Mouse (Mus musculus): Measurements from ENCODE around the gene Mtch1.
"Not testable (repeated sequence)": the region's sequence is repeated elsewhere in the genome, so short reads cannot be mapped to it uniquely, and the experiment has no call there.

Gene Mtch1

DNA sequence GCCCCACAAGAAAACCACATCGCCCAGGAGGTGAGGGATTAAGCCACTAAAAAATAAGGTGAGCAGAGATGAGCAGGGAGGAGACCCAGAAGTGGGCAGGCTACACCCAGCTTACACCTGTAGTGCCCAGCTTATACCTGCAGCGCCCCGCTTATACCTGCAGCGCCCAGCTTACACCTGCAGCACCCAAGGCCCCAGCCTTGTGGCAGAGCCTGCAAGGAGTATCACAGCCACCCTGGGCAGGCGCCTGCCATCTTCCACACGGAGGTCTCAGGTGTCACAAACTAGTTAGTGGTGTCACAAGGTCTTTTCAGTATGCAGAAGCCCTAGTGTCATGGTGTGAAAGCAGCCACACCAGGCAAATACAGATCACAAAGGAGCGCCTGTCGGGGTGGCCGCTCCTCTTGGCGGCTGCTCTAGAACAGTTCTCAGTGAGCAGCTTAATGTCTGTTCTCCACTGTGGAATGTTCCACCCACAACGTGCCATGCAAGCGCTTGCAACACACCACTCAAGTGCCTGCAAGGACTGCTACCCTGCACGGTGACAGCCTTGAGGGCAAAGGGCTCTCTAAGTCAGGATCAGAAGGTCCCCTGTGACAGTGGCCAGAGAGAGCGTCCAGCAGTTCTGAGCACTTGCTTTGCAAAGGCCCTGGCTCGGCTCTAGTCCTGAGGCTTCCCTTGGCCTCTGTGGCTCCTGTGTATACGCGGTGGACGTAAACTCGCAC is 11.3 kb downstream of the Mtch1 start:
- DNase-seq (ENCODE audit: low spot score in 2 of 2) = no peak

DNA sequence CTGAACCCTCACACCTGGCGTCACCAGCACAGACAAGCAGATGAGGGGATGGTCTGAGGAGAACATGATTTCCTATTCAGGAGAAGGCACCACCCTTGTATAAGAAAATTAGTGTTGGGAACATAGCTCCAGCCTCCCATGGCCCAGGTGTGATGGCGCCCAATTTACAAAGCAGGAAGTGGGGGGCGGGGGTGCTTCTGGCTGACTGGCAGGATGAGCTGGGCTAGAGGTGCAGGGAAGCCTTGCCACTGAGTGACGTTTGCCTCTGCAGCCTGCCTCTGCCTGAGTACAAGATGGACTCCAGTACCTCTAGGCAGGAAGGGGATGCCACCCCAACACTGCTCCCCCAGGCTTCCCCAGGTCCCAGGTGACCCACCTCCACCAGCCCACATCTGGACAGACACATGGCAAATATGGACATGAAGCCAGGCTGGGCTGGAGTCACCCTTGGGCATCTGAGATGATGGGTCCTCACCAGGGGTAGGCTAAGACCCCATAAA is 15.5 kb downstream of the Mtch1 start:
- DNase-seq (ENCODE audit: low spot score in 2 of 2) = no peak

DNA sequence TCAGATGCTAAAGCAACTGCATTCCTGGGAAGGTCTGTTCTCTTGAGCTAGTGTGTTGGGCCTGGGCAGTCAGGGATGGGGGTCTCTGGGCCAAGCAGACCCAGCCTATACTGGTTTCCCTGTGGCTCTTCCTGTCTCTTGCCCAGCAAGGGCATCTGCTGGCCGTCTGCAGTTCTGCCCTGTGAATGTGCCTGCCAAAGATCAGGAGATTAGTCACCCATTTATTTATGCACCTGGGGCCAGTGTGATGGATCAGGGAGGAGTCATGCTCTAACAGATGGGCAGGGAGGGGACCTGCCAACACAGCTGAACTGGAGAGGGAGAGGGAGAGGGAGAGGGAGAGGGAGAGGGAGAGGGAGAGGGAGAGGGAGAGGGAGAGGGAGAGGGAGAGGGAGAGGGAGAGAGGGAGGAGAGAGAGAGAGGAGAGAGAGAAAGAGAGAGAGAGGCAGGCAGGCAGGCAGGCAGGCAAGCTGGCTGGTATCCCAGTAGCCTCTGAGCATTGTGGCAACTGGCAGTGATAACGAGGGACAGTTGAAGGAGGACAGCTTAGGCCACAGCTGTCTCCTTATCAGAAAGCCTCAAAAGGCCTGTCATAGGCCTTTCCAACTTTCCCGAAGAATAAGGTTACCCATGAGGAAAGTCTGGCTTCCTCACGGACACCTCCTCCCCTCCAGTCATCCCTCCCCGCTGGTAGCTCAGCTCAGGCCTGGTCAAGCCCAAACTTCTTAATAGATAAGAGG is 16.9 kb downstream of the Mtch1 start:
- DNase-seq (ENCODE audit: low spot score in 2 of 2) = no peak

DNA sequence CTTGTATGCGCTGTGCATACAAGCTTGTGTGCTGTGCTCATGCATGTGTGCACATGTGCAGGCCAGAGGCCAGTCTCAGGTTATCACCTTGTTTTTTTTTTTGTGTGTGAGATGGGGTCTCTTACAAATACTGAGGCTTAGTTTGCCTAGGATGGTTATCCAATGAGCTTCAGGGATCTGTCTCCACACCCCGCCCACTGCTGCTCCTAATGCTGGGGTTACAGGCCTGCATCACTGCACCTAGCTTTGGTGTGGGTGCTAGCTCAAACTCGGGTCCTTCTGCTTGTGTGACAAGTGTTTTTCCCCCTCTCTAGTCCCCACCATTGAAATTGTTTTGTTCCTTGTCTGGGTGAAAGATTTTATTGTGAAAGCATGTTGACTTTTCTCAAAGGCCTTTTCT is 17.5 kb downstream of the Mtch1 start:
- no peak for DNase-seq (ENCODE audit: low spot score in 2 of 2)

DNA sequence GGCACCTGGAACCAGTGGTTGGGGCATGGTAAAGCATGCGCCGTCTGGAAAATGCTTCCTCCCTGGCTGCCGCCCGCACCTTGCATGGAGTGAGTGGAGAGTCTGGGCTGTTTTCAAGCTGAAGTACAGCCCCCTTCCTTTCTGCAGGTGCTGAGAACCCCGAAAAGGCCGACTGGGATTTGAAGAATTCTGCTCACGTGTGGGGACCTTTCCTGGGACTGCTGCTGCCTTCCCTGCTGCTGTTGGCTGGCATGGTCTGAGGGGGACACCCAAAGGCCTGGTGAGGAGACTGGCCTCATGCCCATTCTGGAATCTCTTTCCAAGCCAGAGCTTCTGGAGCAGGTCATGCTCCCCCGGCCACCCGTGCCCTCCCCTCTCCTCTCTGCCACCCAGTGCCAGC is 20.0 kb downstream of the Mtch1 start:
- no peak for DNase-seq (ENCODE audit: low spot score in 2 of 2)

DNA sequence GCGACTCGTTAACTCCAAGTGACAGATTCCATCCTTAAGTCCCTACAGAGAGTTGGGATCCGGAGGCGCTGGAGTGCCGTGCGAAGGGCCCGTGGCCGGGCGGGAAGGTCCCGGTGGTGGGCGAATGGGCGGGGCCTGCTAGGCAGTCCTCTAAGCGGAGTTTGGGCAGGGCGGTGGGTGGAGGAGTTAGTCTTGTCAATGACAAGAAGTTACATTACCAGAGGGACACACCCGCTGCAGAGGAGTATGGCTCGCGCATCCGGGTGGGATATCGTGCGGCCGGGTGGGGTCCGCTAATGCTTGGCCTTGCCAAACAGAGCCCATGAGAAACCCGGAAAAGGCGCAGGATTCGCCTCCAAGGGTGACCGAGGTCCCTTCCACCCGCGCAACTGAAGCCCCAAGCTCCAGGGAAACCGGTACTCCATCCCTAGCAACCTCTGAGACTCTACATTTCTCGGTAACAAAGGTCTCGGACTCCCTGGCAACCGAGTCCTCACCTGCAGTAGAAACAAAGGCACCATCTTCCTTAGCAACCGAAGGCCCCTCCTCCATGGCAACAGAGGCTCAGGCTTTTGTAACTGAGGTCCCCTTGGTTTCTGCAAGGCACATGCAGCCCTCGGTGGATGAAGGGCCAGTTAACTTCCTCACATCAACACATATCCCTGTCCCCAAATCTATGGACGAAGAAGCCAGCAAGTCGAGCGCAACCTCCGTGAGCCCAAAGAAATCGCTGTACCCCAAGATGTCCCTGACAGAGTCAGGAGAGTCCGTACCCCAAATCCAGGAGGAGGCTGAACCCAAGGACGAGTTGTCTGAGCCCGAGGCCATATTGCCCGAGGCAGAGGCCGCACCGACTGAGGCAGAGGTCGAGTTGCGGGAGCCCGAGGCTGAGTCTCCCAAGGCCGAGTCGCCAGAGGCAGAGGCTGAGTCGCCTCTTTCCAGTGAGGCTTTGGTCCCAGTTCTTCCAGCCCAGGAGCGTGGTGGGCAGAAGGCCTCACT is 20.9 kb downstream of the Mtch1 start:
- DNase-seq (ENCODE audit: low spot score in 2 of 2) = no peak

DNA sequence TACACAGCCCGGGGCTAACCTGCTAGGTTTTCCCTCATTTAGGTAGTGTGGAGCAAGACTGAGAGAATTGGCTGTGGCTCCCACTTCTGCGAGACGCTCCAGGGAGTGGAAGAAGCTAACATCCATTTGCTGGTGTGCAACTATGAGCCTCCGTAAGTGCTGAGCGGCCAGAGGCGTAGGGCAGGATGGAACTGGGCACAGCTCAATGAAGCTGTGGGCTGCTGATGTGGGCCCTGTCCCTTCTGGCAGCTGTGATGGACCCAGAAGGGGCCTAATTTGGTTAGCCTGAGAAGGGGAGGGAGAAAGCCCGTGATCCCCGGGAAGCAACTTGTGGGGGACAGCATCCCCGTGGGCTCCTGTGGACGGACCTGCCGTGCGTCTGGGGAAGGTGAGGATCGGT is 21.9 kb downstream of the Mtch1 start:
- no peak for DNase-seq (ENCODE audit: low spot score in 2 of 2)

DNA sequence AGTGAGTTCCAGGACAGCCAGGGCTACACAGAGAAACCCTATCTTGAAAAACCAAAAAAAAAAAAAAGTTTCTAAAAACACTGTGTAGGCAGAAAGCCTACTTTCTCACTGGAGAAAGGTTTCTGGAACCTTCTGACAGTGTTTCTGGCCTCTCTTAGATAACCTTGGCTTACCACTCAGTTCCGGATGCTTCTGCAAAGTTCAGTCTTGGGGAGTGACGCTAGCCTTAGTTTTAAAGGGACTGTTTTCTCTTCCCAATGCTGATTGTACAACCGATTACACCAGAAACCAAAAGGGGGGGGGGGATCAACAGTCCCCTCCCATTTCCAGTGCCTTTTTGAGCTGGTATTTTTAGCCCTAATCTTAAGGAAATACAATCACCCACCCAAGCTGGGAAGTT is 24.1 kb downstream of the Mtch1 start:
- no peak for DNase-seq (ENCODE audit: low spot score in 2 of 2)

DNA sequence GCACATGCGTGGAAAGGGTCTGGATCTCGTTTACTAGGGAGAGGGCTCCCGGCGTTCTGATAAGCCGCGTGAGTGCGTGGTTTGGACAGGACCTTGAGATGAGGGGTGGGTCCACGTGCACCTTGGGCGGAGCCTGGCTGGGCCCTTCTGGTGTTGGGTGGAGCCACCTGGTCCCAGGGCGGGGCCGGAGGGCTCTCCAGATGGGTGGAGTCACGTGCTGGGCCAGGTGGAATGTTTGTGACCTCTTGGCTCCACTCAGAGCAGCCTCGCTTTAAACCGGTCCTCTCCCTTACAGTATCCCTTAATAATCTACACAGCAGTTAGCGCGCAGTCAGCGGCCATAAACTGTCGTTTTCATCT is 25.2 kb downstream of the Mtch1 start:
- DNase-seq (ENCODE audit: low spot score in 2 of 2) = no peak

DNA sequence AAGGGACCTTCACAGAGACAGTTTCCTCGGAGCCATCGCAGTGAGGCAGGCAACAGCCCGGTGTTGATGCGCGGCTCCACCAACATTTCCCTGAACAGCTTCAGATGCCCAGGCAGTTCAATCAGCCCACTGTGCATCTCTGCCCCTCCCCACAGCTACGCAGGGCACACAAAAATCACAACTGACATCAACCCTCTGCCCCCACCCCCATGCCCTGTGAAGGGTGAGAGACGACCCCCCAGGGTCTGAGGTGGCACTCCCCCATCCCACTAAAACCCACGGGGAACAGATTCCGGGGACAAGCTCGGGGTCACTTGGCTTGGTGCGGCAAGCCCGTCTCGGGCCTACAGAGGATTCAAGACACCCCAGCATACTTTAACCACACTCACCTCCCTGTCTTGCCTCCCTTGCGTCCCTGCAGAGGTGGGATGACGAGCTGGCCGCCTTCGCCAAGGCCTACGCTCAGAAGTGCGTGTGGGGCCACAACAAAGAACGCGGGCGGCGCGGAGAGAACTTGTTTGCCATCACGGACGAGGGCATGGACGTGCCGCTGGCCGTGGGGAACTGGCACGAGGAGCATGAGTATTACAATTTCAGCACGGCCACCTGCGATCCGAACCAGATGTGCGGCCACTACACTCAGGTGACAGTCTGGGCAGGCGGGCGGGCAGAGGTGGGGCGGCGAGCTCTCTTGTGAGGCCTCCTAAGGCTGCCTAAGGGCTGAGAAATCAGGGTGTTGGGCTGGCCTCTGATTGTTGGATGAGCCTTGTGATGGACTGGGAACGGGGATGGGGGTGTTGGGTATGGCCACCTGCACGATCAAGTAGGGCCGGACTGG is 25.8 kb downstream of the Mtch1 start:
- DNase-seq (ENCODE audit: low spot score in 2 of 2) = no peak

DNA sequence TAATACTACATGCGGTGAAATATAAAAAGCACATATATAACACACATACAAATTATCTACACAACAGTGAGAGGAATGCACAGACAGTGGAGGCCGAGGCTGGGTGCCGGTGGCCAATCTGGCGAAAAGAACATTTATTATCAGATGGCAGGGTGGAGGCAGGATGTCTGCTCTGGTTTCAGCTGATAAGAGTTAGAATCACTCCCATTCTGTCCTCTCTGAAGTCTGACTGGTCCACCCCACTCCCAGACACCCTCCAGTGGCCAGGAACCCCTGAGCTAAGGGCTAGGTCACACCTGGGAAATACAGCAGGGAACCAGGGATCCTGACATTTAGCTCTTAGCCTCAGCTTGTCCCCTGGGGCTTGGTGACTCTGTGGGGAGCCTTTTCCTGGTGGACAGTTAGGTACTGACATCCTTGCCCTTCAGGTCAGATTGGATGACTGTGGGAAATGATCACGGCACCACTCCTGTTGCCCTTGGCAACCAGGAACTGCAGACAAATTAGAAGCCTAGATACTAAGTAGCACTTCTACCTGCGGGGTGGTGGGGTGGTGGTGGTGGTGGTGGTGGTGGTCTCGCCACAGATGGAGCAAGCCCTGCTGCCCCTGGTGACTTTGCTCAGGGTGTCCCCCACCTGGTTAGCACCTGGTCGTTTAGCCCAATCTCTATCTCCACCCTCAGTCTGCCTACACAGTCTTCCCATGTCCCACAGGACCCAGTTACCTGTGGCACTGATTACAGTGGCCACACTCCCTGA is 27.7 kb downstream of the Mtch1 start:
- DNase-seq (ENCODE audit: low spot score in 2 of 2) = no peak

DNA sequence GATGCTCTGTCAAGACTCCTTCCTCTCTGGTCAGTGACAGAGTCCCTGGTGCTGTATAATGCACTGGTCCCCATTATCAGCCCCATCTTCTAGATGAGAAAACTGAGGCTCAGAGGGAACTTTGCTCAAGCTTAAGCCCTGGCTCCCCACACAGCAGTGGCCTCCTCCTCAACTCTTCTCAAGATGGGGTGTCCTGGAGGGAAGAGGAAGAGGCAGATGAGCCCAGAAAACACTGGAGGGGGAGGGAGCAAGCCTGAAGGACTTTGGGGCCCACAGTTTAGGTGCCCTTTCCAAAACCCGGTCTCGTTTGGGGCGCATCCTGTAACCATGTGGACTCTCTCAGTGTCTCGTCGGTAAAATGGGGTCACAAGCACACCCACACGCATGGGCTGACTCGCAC is 28.3 kb downstream of the Mtch1 start:
- DNase-seq (ENCODE audit: low spot score in 2 of 2) = no peak

DNA sequence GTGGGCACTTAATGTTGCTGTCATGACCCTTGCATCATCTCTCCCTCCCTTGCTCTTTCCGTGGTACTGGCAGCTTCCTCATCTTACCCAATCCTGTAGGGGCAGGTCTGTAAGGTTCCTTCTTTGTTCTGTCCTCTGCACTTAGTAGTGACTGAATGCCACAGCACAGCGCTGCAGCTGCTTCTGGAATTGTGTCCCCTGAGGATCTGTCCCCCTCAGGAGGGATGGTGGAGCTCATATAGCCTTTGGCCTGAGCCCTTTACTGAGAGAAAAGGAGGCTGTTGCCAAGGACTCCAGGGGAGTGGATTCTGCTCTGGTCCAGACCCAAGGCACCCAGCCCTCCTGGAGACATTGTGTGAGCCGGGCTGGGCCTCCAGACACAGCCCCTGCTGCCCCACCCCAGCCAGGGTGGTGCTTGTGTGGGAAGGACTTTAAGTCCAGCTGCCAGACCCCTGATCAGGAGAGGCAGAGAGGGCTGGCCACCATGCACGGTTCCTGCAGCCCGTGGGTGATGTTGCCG is 28.9 kb downstream of the Mtch1 start:
- no peak for DNase-seq (ENCODE audit: low spot score in 2 of 2)

DNA sequence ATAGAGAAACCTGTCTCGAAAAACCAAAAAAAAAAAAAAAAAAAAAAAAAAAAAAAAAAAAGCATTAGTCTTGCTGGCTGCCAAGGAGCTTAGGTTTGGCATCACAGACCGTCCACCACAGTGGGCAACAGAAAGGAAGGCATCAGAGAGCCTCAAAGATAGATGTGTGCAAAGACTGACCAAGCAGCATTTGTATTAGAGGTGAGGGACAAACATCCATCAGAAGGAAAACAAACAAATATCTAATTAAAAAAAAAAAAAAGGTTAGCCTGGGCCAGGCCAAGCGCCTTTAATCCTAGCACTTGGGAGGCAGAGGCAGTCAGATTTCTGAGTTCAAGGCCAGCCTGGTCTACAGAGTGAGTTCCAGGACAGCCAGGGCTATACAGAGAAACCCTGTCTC is 30.4 kb downstream of the Mtch1 start, which contains the start of gene Pi16:
TSS of gene Pi16 (plus strand) at position 301 of the 400 bp plus-strand sequence.
- DNase-seq (ENCODE audit: low spot score in 2 of 2) = not testable (repeated sequence)

DNA sequence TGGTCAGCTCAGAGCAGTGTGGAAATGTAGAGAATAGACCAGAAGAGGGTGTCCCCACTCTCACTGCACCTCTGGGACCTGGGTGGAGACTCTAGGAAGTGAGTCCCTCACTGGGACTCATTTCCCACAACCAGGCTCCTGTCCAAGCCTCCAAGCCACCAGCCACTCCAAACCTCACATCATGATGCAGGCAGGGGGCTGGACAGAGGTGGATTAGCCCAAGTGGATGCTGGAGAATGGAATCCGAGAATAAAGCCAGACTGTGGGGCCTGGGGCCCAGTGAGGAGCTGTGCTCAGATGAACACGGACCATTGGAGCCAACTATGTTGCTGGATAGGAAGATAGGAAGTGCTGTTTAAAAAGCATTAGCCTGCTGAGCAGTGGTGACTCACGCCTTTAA is 30.8 kb downstream of the Mtch1 start:
- no peak for DNase-seq (ENCODE audit: low spot score in 2 of 2)

DNA sequence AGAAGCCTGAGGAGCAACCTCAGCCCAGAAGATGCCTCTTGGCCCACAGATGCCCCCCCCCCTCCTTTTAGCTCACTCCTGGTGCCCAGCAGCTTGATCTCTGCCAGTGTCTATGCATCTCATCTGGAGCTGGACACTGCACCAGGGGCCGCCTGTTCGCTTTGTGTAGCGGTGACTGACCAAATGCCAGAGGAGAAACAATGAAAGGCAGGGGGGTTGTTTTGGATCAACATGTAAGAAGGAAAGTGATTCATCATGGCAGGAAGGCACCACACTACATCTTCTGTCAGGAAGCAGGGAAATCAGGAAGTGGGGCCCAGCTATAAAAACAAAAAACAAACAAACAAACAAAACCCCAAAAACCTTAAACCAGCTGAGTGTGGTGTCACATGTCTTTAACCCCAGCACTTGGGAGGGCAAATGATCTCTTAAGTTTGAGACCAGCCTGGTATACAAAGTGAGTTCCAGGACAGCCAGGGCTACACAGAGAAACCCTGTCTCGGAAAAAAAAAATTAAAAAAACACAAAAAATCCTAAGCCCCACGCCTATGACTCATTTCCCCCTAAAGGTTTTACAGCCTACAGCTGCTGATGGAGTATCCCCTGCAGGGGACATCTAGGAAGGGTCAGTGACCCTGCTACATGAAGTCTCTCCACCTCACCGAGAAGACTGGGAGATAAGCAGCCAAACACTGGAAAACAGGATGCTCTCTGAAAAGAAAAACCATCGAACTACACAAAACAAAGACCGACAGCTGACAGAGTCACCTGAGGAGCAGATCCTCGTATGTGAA is 31.9 kb downstream of the Mtch1 start:
- DNase-seq (ENCODE audit: low spot score in 2 of 2) = no peak

DNA sequence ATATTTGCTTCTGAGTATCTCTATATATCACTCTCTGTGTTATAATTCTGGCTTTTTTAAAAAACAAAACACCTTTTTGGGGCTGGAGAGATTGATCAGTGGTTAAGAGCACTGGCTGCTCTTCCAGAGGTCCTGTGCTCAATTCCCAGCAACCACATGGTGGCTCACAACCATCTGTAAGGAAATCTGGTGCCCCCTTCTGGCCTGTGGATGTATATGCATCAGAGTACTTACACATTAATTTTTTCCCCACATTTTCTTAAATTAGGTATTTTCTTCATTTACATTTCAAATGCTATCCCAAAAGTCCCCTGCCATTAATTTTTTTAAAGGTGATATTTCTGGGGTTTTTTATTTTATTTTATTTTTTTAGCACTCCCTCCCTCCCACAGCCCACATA is 34.4 kb downstream of the Mtch1 start:
- DNase-seq (ENCODE audit: low spot score in 2 of 2) = no peak

DNA sequence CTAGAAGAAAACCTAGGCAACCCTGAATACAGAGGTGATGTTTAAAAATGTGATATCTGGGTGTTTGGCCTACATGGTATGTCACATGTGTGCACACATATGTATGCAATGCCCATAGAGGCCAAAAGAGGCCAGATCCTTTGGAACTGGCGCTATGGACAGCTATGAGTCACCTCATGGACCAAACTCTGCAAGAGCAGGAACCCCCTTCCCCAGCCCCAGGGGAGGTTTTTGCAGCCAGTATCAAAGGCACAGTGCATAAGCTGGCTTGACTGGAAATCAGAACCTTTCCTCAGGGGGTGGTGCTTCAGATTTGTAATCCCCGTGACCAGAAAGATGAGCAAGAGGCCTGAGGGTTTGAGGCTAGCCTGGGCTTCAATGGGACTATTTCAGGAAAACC is 35.7 kb downstream of the Mtch1 start:
- no peak for DNase-seq (ENCODE audit: low spot score in 2 of 2)

DNA sequence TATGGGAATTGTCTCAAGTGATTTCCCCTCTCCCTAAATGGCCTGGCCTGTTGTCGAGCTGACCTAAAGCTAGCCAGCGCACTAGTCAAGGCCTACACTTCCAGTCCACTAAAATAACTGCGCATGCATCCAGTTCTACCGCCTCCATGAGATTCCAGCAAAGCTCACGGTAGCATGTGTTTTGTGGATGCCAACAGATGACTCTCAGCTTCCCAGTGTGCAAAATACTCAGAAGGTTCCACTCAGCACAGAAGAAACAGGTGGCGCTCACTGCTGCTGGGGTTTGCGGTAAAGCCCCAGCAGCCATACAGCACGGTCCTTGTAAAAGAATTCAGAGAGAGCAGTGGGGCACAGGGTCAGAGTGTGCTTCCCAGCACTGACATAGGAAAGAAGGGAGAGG is 36.1 kb downstream of the Mtch1 start:
- DNase-seq (ENCODE audit: low spot score in 2 of 2) = no peak
